Mouse (Mus musculus) cortical plate, adult 2 months (tissue): ENCODE measurements around the gene Rai14. TPM values are rescaled to one million over a fixed set of nuclear protein-coding genes. Genes with fewer than 3 reads are reported as not detected.

ENCODE experiments used
- H3K27ac ChIP-seq: fragments of 200-500 bp; 2 replicates; pipeline ENCODE4 v1.5.1; 2012; ENCODE audit warnings: low read length, control low read depth, inconsistent platforms; ENCODE audit not compliant: insufficient read depth
- H3K4me1 ChIP-seq: fragments of 200-500 bp; 2 replicates; pipeline ENCODE4 v1.6.1; 2011; ENCODE audit warnings: low read length; ENCODE audit not compliant: control insufficient read depth, insufficient read depth
- H3K4me3 ChIP-seq: fragments of 200-500 bp; 2 replicates; pipeline ENCODE4 v1.5.1; 2011; ENCODE audit warnings: mild to moderate bottlenecking, low read length, control low read depth; ENCODE audit not compliant: insufficient read depth
- CTCF ChIP-seq: fragments of 200-500 bp; IDR thresholded peaks from 2 replicates; pipeline ENCODE4 v1.5.1; 2011; ENCODE audit warnings: mild to moderate bottlenecking, control low read depth, low read length; ENCODE audit not compliant: insufficient read depth; ENCODE audit errors: extremely low read depth
- POLR2A ChIP-seq: fragments of 200-500 bp; IDR thresholded peaks from 2 replicates; pipeline ENCODE4 v1.6.1; 2011; ENCODE audit warnings: mild to moderate bottlenecking, low read length, control low read depth; ENCODE audit not compliant: insufficient read depth; ENCODE audit errors: extremely low read depth
- polyA plus RNA-seq: library from polyadenylated mRNA; depleted of rRNA; stranded (reverse); fragments of >200 nt; gene quantifications from 2 replicates; pipeline ENCODE4 v1.2.3, GENCODE M21; 2012

The Rai14 gene
- polyA plus RNA-seq, 1 experiment = 8.1 TPM

DNA sequence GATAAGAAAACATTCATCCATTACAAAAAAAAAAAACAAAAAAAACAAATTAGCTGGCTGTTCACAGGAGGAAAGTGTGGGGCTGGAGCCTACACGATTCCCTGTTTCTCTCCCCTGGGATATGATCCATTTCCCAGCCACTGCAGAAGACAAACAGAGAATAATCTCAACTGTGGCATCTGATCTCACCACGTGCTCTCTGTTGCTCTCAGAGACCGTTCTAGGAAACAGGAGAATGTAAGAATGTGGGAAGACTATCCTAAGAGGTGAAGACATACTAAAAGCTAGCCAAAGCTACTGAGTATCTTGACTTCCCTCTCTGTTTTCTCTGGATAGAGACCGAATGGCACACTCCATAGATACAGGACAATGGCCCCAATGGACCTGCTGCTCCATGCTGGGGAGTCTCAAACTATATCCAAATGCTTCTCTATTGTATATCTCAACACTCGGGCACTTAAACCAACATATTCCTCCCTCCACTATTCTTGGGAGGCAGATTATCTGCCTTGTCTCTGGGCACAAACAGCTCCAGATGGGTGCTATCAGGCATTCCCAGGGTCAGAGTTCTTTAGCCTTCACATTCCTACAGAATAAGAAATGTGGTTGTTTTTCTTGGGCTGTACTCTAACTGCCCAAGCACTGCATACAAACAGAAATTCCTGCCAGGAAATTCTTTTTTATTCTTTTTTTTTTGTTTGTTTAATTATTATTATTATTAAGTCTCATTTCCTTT is 50.5 kb downstream of the Rai14 start:
- no peak overlapping the region for H3K4me3 ChIP-seq
- H3K4me1 ChIP-seq = no peaks in the 10 kb centered on the region
- no peak overlapping the region for H3K27ac ChIP-seq
- TF ChIP-seq CTCF (no peak), POLR2A (no peak)

DNA sequence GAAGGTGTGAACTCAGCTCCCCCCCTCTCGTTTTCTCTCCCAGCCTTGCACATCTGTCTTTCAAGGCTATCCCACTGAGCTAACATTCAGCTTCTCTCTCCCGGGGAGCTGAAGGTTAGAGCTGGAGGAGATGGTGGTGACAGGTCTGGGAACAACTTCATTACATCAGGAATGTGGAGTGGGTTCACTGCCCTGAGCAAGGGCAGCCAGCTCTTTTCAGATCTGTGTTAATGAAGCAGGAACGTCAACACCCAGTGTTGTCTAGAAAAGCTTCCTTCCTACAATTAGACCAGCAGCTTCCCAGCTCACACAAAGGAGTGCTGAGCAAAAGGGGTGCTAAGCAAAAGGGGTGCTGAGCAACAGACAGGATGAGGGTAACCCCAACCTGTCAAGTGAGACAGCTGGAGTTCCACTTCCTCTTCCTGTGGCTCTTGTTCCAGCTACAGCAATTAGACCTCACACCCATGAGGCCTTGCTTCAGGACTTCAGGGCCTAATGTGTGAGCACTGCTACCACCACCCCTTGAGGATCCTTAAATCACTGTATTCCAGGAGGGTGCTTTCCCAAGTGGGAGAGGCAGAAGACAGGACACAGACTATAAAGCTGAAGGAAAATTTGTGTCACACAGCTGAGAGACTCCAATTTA is 52.3 kb downstream of the Rai14 start:
- H3K4me3 ChIP-seq = no peak overlapping the region
- H3K4me1 ChIP-seq = no peaks in the 10 kb centered on the region
- TF ChIP-seq CTCF (no peak), POLR2A (no peak)
- H3K27ac ChIP-seq = no peak overlapping the region

DNA sequence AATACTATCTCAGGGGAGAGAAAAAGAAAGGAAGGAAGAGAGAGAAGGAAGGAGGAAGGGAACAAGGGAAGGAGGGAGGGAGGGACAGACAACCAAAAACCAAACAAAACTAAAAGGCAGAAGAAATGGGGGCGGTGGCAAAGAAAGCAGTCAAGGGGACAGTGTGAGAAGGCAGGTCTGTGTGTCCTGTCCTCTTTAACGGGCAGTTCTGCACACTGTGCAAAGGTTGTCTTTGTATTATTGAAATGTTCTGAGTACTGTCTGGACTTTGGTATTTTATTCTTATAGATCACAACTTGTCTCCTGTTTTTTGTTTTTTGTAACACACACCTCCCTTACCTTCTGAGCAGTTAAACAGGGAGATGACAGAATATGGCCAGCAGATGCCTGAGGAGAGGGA is 55.6 kb downstream of the Rai14 start:
- Histone ChIP-seq H3K4me1 (no peaks in the 10 kb centered on the region), H3K4me3 (no peak overlapping the region), H3K27ac (no peak overlapping the region)
- no peak for TF ChIP-seq CTCF

DNA sequence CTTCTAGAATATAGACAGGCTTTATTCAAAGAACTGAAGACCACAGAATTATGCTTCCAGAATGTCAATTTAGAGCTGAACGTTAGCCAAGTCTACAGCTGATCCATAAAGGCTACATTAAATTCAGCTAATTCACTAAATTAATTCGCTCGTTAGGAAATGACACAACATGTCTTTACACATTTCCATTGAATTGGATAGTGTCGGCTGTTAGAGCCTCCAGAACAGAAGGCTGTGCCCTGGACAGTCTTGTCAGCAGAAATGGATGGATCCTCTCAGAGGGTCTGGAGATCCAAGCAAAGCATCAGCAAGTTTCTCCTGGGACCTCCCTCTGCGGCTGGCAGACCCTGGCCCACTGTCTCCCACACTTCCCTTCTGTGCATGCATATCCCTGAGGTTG is 58.3 kb downstream of the Rai14 start:
- H3K4me3 ChIP-seq = no peak overlapping the region

DNA sequence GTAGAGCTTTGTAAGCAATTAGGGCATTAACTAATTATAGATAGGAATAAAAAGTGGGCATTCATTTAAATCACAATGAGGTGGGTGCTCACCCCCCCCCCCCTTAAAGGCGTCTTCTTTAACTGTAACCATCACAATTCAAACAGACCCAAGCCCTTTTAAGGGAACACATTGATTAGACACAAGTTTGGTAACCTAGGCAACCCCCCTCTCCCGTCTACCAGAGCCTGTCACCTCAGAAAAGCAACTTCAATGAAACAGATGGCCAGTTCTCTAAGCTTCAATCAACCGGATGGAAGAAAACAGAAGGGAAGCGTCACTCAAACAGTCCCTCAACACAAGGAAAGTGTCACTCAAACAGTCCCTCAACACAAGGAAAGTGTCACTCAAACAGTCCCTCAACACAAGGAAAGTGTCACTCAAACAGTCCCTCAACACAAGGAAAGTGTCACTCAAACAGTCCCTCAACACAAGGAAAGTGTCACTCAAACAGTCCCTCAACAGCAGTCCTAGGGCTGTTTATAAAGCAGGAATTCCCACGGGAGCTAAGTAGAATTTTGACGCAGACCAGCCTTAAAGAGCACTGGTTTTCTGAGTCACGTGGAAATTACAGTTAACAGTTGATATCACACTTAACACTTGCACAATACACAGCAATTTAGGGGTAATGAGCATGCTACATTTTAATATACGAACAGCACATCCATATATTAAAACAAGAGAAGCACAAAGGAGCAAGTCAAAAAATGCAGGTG is 59.1 kb downstream of the Rai14 start:
- no peak for TF ChIP-seq POLR2A
- TF ChIP-seq CTCF = no peak
- Histone ChIP-seq H3K27ac (no peak overlapping the region), H3K4me1 (no peaks in the 10 kb centered on the region), H3K4me3 (no peak overlapping the region)

More for the DNA sequence above, 58.3 kb downstream of the Rai14 start:
- TF ChIP-seq POLR2A (no peak), CTCF (no peak)
- Histone ChIP-seq H3K27ac (no peak overlapping the region), H3K4me1 (no peaks in the 10 kb centered on the region)

DNA sequence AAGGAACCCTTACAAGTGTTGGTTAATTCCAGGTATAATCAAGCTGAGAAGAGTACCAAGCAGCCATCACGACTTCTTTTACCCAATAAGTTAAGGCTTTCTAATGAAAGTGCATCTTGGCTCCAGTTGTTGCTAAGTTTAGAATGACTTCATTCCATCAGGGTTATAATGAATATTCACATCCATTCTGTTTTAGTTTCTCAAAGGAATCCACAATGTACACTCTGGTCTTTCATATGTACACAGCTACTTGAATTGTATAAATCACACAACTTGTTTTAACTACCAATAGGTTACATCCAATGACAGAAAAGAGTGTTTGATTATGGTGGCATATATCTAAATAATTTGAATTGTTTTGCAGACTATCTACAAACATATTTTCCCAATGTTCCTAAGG is 59.7 kb downstream of the Rai14 start:
- no peak for TF ChIP-seq POLR2A
- TF ChIP-seq CTCF = no peak
- Histone ChIP-seq H3K4me1 (no peaks in the 10 kb centered on the region), H3K4me3 (no peak overlapping the region), H3K27ac (no peak overlapping the region)

DNA sequence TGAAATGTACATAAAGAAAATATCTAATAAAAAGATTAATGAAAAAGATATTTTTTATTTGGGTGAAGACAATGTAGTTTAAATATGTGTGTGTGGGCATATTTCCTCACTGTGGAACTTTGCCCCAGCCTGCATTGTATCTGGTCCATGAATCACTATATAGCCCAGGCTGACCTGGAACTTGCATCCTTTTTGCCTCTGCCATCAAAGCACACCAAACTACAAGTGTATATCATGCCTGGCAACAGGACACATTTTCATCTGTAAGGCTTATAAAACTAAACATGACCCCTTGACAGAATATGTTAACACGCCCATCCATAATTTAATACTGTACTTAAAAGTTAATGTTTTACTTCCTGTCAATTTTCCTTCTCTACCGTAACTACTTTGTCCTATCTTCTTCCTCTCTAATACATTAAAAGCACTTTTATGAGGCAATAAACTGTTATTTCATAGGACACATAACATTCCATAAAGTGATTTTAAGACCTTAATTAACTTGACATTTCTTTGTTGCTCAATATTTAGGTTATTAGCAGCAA is 61.4 kb downstream of the Rai14 start:
- H3K27ac ChIP-seq = no peak overlapping the region
- TF ChIP-seq CTCF (no peak), POLR2A (no peak)
- no peaks in the 10 kb centered on the region for H3K4me1 ChIP-seq
- no peak overlapping the region for H3K4me3 ChIP-seq

DNA sequence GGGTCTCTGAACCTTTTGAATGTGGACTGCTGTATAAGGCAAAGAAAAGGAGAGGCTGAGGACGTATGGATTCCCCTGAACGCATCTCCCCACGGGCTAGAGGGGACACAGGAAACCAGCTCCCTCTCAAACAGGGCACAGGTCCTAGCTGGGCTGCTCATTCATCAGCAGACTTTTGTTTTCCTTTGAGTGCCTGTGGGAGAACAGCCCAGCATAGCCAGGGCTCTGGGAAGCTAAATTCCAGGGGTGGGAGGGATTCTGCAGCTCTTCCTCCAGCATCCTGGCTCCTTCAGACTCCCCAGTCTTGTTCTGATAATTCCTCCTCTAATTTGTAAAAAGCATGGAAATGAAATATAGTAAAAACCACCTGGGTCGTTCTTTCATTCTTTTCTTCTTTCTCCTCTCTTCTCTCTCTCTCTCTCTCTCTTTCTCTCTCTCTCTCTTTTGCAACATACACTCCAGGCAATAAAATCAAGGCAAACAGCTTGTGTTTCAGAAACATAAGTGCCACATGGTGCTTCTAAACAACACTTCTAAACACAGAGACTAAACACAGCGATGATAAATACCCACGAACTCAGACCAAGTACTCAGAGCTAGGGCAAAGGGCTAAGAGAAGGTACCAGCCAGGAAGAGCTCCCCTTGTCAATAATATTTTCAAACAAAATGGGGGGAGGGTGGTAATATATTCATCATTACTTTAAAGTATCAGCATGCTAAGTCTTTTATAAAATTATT is 65.9 kb downstream of the Rai14 start:
- H3K4me3 ChIP-seq = no peak overlapping the region
- no peaks in the 10 kb centered on the region; the same call in 1 of the 2 replicates for H3K4me1 ChIP-seq
- no peak overlapping the region for H3K27ac ChIP-seq
- TF ChIP-seq CTCF (no peak), POLR2A (no peak)

DNA sequence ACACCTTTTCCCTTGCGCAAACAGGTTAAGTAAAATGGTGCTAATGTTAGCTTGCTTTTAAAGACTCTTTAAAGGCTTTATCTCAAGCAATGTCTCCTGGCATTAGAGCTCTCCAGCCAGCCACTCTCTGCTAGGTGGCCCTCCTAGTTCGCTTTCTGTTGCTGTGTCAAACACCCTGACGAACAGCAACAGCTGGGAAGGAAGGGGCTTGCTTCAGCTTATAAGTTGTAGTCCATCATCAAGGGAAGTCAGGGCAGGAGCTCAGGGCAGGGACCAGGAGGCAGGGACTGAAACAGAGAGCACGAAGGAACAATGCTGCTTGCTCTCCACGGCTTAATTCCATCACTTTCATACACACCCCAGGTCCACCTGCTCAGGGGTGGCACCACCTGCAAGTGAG is 68.1 kb downstream of the Rai14 start:
- Histone ChIP-seq H3K27ac (no peak overlapping the region), H3K4me3 (no peak overlapping the region), H3K4me1 (no peaks in the 10 kb centered on the region; the same call in 1 of the 2 replicates)
- no peak for TF ChIP-seq CTCF
- TF ChIP-seq POLR2A = no peak

DNA sequence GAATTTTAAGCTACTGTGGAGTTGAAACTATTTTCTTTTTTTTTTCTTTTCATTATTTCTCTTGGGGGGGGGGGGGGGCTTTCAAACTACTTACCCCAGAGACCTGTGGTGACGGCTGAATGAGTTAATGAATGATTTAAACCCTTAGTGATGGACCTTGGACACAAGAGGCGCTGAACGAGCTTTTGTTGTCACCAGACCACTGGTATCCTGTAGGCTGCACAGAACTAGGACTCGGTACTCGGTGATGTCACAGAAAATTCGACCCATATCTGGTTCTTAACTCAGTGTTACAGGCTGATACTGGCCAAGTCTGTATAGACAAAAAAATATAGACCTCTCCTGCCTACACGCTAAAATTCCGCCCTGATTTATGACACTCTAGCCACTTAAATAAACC is 69.3 kb downstream of the Rai14 start:
- no peak for TF ChIP-seq CTCF
- TF ChIP-seq POLR2A = no peak
- H3K27ac ChIP-seq = no peak overlapping the region
- H3K4me3 ChIP-seq = no peak overlapping the region
- no peaks in the 10 kb centered on the region; the same call in 1 of the 2 replicates for H3K4me1 ChIP-seq
